Mouse (Mus musculus) forebrain, embryonic 14.5 days (tissue): ENCODE results near the gene Itgb7. TPM values are rescaled to one million over a fixed set of nuclear protein-coding genes. Genes with fewer than 3 reads are reported as not detected.

Experiments used
- ATAC-seq: fragments of 200-750 bp; cut with Nextera tagmentation; 2 replicates; pipeline ENCODE4 v1.8.0; 2017; ENCODE audit warnings: mild to moderate bottlenecking, moderate library complexity
- DNase-seq: peaks from one replicate; pipeline ENCODE4 v3.0.0-alpha.2; 2015; ENCODE audit warnings: low spot score
- H3K27ac ChIP-seq: fragments of 300-500 bp; sonication (generic); 2 replicates; pipeline ENCODE4 v1.5.1; 2014; ENCODE audit warnings: low read depth, mild to moderate bottlenecking, control low read depth, low read length, moderate library complexity
- H3K27me3 ChIP-seq: fragments of 300-500 bp; sonication (generic); replicated peaks from 2 replicates; pipeline ENCODE4 v1.6.1; 2014; ENCODE audit warnings: low read length, control low read depth, mixed read lengths; ENCODE audit not compliant: control insufficient read depth, insufficient read depth
- H3K36me3 ChIP-seq: fragments of 300-500 bp; sonication (generic); 2 replicates; pipeline ENCODE4 v1.6.1; 2014; ENCODE audit warnings: low read length, control low read depth; ENCODE audit not compliant: control insufficient read depth, insufficient read depth
- H3K4me1 ChIP-seq: fragments of 300-500 bp; sonication (generic); 2 replicates; pipeline ENCODE4 v1.6.1; 2014; ENCODE audit warnings: antibody characterized with exemption, low read length, control low read depth; ENCODE audit not compliant: control insufficient read depth, insufficient read depth
- H3K4me2 ChIP-seq: fragments of 300-500 bp; sonication (generic); 2 replicates; pipeline ENCODE4 v1.6.1; 2014; ENCODE audit warnings: mild to moderate bottlenecking, control low read depth, low read length
- H3K4me3 ChIP-seq: fragments of 300-500 bp; sonication (generic); 2 replicates; pipeline ENCODE4 v1.5.1; 2014; ENCODE audit warnings: low read depth, low read length, control low read depth
- H3K9ac ChIP-seq: fragments of 300-500 bp; sonication (generic); 2 replicates; pipeline ENCODE4 v1.6.1; 2014; ENCODE audit warnings: mild to moderate bottlenecking, low read length, control low read depth, moderate library complexity
- H3K9me3 ChIP-seq: fragments of 300-500 bp; sonication (generic); replicated peaks from 2 replicates; pipeline ENCODE4 v1.6.1; 2016; ENCODE audit warnings: low read length, control low read depth, mixed read lengths; ENCODE audit not compliant: control insufficient read depth
- WGBS: fragments of 180-500 bp; shearing (Covaris S2); extraction: QIAGEN DNeasy Blood & Tissue Kit; methylation state at CpG from one replicate; pipeline ENCODE4 v1.1.7; 2014; 5-methylcytosine and 5-hydroxymethylcytosine counted together
- polyA plus RNA-seq: library from polyadenylated mRNA; unstranded; fragments of >200 nt; fragmentation: Nextera tagmentation; extraction: Ambion mirVana; gene quantifications from 2 replicates; pipeline ENCODE4 v1.2.1, GENCODE M21; 2014

Gene Itgb7
- polyA plus RNA-seq, 1 experiment from 2014 or later: 0.38 TPM

- Histone ChIP-seq H3K4me1 (peaks cover 19% of the 10 kb centered on the region), H3K36me3 (peaks cover 63% of the 10 kb centered on the region), H3K27ac (no peak overlapping the region), H3K27me3 (no peaks in the 10 kb centered on the region), H3K4me2 (no peak overlapping the region), H3K9ac (peak overlapping the region; percentile 17; the same call in 1 of the 2 replicates), H3K4me3 (no peak overlapping the region), H3K9me3 (no peaks in the 10 kb centered on the region)
- 82% methylated on average over 3 of the region's 3 CpGs for WGBS
- ATAC-seq (no peak), DNase-seq (no peak)
Measured at GRCm38 (mm10) chr15:102207351-102207750, 24.4 kb downstream of the Itgb7 start.

- DNase-seq (peak; percentile 92), ATAC-seq (peak; percentile 46)
- H3K4me1 ChIP-seq: peaks cover 19% of the 10 kb centered on the region
- H3K4me2 ChIP-seq: peak overlapping the region; percentile 62
- H3K9me3 ChIP-seq: no peaks in the 10 kb centered on the region
- H3K9ac ChIP-seq: peak overlapping the region; percentile 86
- H3K27ac ChIP-seq: peak overlapping the region; percentile 99
- H3K27me3 ChIP-seq: no peaks in the 10 kb centered on the region
- peak overlapping the region; percentile 83 for H3K4me3 ChIP-seq
- WGBS: 8% methylated on average over 8 of the region's 8 CpGs
- H3K36me3 ChIP-seq: peaks cover 50% of the 10 kb centered on the region
Measured at GRCm38 (mm10) chr15:102205779-102206178, 26.0 kb downstream of the Itgb7 start.

- no peak for ATAC-seq
- peak within 1 kb of the TSS; percentile 86 for H3K9ac ChIP-seq
- peak within 1 kb of the TSS; percentile 99 for H3K27ac ChIP-seq
- H3K9me3 ChIP-seq: no peaks in the 10 kb centered on the region
- peak within 1 kb of the TSS; percentile 83 for H3K4me3 ChIP-seq
- peaks cover 19% of the 10 kb centered on the region for H3K4me1 ChIP-seq
- peak; percentile 5 for DNase-seq
- no peaks in the 10 kb centered on the region for H3K27me3 ChIP-seq
- peaks cover 41% of the 10 kb centered on the region for H3K36me3 ChIP-seq
- 41% methylated on average over 19 of the region's 19 CpGs for WGBS
- H3K4me2 ChIP-seq: peak within 1 kb of the TSS; percentile 62
Measured at GRCm38 (mm10) chr15:102204674-102205505, 26.9 kb downstream of the Itgb7 start, which contains the start of gene Csad. TSS of gene Csad (minus strand) at chr15:102204724.

- 0% methylated on average over 26 of the region's 72 CpGs for WGBS
Measured at GRCm38 (mm10) chr15:102203835-102204381, 27.8 kb downstream of the Itgb7 start.

GRCm38 (mm10) chr15:102202971-102203834 is 28.5 kb downstream of the Itgb7 start, which contains the start of gene Zfp740:
TSS of gene Zfp740 (plus strand) at chr15:102203249.
- Histone ChIP-seq H3K9ac (peak within 1 kb of the TSS; percentile 86), H3K9me3 (no peaks in the 10 kb centered on the region), H3K4me1 (peaks cover 19% of the 10 kb centered on the region), H3K27me3 (no peaks in the 10 kb centered on the region), H3K36me3 (peaks cover 26% of the 10 kb centered on the region), H3K4me3 (peak within 1 kb of the TSS; percentile 83), H3K27ac (peak within 1 kb of the TSS; percentile 99), H3K4me2 (peak within 1 kb of the TSS; percentile 78)
- ATAC-seq (peak; percentile 95), DNase-seq (peak; percentile 98)
- WGBS: under 1% methylated on average over 50 of the region's 68 CpGs

More at GRCm38 (mm10) chr15:102203835-102204381, 27.8 kb downstream of the Itgb7 start:
- H3K27me3 ChIP-seq: no peaks in the 10 kb centered on the region
- peak; percentile 77 for DNase-seq
- no peaks in the 10 kb centered on the region for H3K9me3 ChIP-seq
- H3K4me3 ChIP-seq: peak overlapping the region; percentile 83
- peak overlapping the region; percentile 86 for H3K9ac ChIP-seq
- peaks cover 33% of the 10 kb centered on the region for H3K36me3 ChIP-seq
- peaks cover 19% of the 10 kb centered on the region for H3K4me1 ChIP-seq
- H3K4me2 ChIP-seq: peak overlapping the region; percentile 62
- peak overlapping the region; percentile 99 for H3K27ac ChIP-seq
- ATAC-seq: peak; percentile 32

GRCm38 (mm10) chr15:102198841-102199240 is 32.9 kb downstream of the Itgb7 start:
- no peak overlapping the region for H3K27ac ChIP-seq
- no peak overlapping the region for H3K4me2 ChIP-seq
- H3K36me3 ChIP-seq: no peaks in the 10 kb centered on the region
- H3K4me1 ChIP-seq: peaks cover 4% of the 10 kb centered on the region
- H3K9ac ChIP-seq: no peak overlapping the region
- ATAC-seq (no peak), DNase-seq (no peak)
- no peak overlapping the region for H3K4me3 ChIP-seq
- no peaks in the 10 kb centered on the region for H3K27me3 ChIP-seq
- H3K9me3 ChIP-seq: no peaks in the 10 kb centered on the region
- WGBS: 85% methylated on average over 4 of the region's 4 CpGs

GRCm38 (mm10) chr15:102195373-102195772 is 36.4 kb downstream of the Itgb7 start:
- Histone ChIP-seq H3K27ac (no peak overlapping the region), H3K9me3 (no peaks in the 10 kb centered on the region), H3K27me3 (no peaks in the 10 kb centered on the region), H3K9ac (no peak overlapping the region), H3K4me2 (no peak overlapping the region), H3K36me3 (no peaks in the 10 kb centered on the region), H3K4me3 (no peak overlapping the region), H3K4me1 (no peaks in the 10 kb centered on the region)
- 88% methylated on average over 4 of the region's 4 CpGs for WGBS
- DNase-seq (no peak), ATAC-seq (no peak)

GRCm38 (mm10) chr15:102194439-102194838 is 37.3 kb downstream of the Itgb7 start:
- H3K9me3 ChIP-seq: no peaks in the 10 kb centered on the region
- no peaks in the 10 kb centered on the region for H3K36me3 ChIP-seq
- H3K27ac ChIP-seq: no peak overlapping the region
- H3K9ac ChIP-seq: no peak overlapping the region
- 89% methylated on average over 4 of the region's 4 CpGs for WGBS
- no peaks in the 10 kb centered on the region for H3K4me1 ChIP-seq
- DNase-seq (no peak), ATAC-seq (no peak)
- no peak overlapping the region for H3K4me2 ChIP-seq
- no peak overlapping the region for H3K4me3 ChIP-seq
- no peaks in the 10 kb centered on the region for H3K27me3 ChIP-seq
